Mouse (Mus musculus): ENCODE results near the gene Krt14. TPM values are rescaled to one million over a fixed set of nuclear protein-coding genes. Genes with fewer than 3 reads are reported as not detected.
"Not testable (repeated sequence)": the region's sequence is repeated elsewhere in the genome, so short reads cannot be mapped to it uniquely, and the experiment has no call there.

Gene Krt14
- total RNA-seq (2015; ENCODE audit: low replicate concordance) = not detected in 2 replicates
- total RNA-seq (2017; ENCODE audit: low replicate concordance) = not detected in 2 replicates

- no peak for ATAC-seq (replicated peaks; ENCODE audit: low FRiP score, poor library complexity, severe bottlenecking)
These were observed at the start of gene Krt14 for GRCm38 (mm10) chr11:100207498-100207897. Krt14 (minus strand) TSS chr11:100207548.

- ATAC-seq (replicated peaks; ENCODE audit: low FRiP score, poor library complexity, severe bottlenecking) = no peak
These were observed 48.2 kb upstream of the Krt14 start for GRCm38 (mm10) chr11:100255514-100255913.

- no peak for ATAC-seq (replicated peaks; ENCODE audit: low FRiP score, poor library complexity, severe bottlenecking)
These were observed 47.2 kb upstream of the Krt14 start for GRCm38 (mm10) chr11:100254360-100255090.

- ATAC-seq (replicated peaks; ENCODE audit: low FRiP score, poor library complexity, severe bottlenecking) = no peak
These were observed 41.6 kb upstream of the Krt14 start, which contains the start of gene Krt16 for GRCm38 (mm10) chr11:100248852-100249465. Krt16 (minus strand) TSS chr11:100248902.

GRCm38 (mm10) chr11:100246471-100246870 is 39.1 kb upstream of the Krt14 start:
- not testable (repeated sequence) for ATAC-seq (replicated peaks; ENCODE audit: low FRiP score, poor library complexity, severe bottlenecking)

- not testable (repeated sequence) for ATAC-seq (replicated peaks; ENCODE audit: low FRiP score, poor library complexity, severe bottlenecking)
These were observed 32.9 kb upstream of the Krt14 start for GRCm38 (mm10) chr11:100240272-100240671.

GRCm38 (mm10) chr11:100221741-100222140 is 14.4 kb upstream of the Krt14 start:
- ATAC-seq (replicated peaks; ENCODE audit: low FRiP score, poor library complexity, severe bottlenecking) = no peak

- no peak for ATAC-seq (replicated peaks; ENCODE audit: low FRiP score, poor library complexity, severe bottlenecking)
These were observed 12.0 kb upstream of the Krt14 start for GRCm38 (mm10) chr11:100219304-100219703.

GRCm38 (mm10) chr11:100208542-100208941 is 1.2 kb upstream of the Krt14 start:
- no peak for ATAC-seq (replicated peaks; ENCODE audit: low FRiP score, poor library complexity, severe bottlenecking)

- ATAC-seq (replicated peaks; ENCODE audit: low FRiP score, poor library complexity, severe bottlenecking) = no peak
These were observed 3.9 kb downstream of the Krt14 start for GRCm38 (mm10) chr11:100203448-100203847.

GRCm38 (mm10) chr11:100202906-100203305 is 4.4 kb downstream of the Krt14 start:
- ATAC-seq (replicated peaks; ENCODE audit: low FRiP score, poor library complexity, severe bottlenecking) = no peak

GRCm38 (mm10) chr11:100200104-100200820 is 7.1 kb downstream of the Krt14 start:
- ATAC-seq (replicated peaks; ENCODE audit: low FRiP score, poor library complexity, severe bottlenecking) = no peak

- ATAC-seq (replicated peaks; ENCODE audit: low FRiP score, poor library complexity, severe bottlenecking) = no peak
These were observed 8.7 kb downstream of the Krt14 start for GRCm38 (mm10) chr11:100198666-100199065.

GRCm38 (mm10) chr11:100192992-100193391 is 14.4 kb downstream of the Krt14 start, which contains the start of gene Krt9:
Krt9 (minus strand) TSS chr11:100193246.
- no peak for ATAC-seq (replicated peaks; ENCODE audit: low FRiP score, poor library complexity, severe bottlenecking)

- ATAC-seq (replicated peaks; ENCODE audit: low FRiP score, poor library complexity, severe bottlenecking) = no peak
These were observed 15.5 kb downstream of the Krt14 start for GRCm38 (mm10) chr11:100191820-100192219.

GRCm38 (mm10) chr11:100186736-100187135 is 20.6 kb downstream of the Krt14 start:
- no peak for ATAC-seq (replicated peaks; ENCODE audit: low FRiP score, poor library complexity, severe bottlenecking)

GRCm38 (mm10) chr11:100181725-100182124 is 25.6 kb downstream of the Krt14 start:
- no peak for ATAC-seq (replicated peaks; ENCODE audit: low FRiP score, poor library complexity, severe bottlenecking)

GRCm38 (mm10) chr11:100179260-100179659 is 28.1 kb downstream of the Krt14 start:
- ATAC-seq (replicated peaks; ENCODE audit: low FRiP score, poor library complexity, severe bottlenecking) = no peak

- no peak for ATAC-seq (replicated peaks; ENCODE audit: low FRiP score, poor library complexity, severe bottlenecking)
These were observed 29.0 kb downstream of the Krt14 start for GRCm38 (mm10) chr11:100178307-100178706.

- ATAC-seq (replicated peaks; ENCODE audit: low FRiP score, poor library complexity, severe bottlenecking) = no peak
These were observed 30.6 kb downstream of the Krt14 start for GRCm38 (mm10) chr11:100176791-100177190.

Data from erythroid progenitor cell, adult 5-6 weeks (primary cell).